Mouse (Mus musculus): Measurements from ENCODE around the gene Ugt1a6a. TPM values are rescaled to one million over a fixed set of nuclear protein-coding genes. Genes with fewer than 3 reads are reported as not detected.

Ugt1a6a gene
- total and polyA plus RNA-seq, 3 experiments = not detected

- Histone ChIP-seq H3K27ac (ENCODE audit: control insufficient read depth, low read depth, low read length) (no peak overlapping the region), H3K79me2 (ENCODE audit: control insufficient read depth, insufficient read depth, low read length, poor library complexity) (no peaks in the 10 kb centered on the region), H3K4me3 (ENCODE audit: control insufficient read depth in 1 of 2, insufficient read depth in 1 of 2, low read depth in 2 of 2, low read length in 2 of 2) (no peak overlapping the region), H3K36me3 (ENCODE audit: control insufficient read depth in 1 of 2, insufficient read depth in 2 of 2, low read length in 2 of 2) (no peaks in the 10 kb centered on the region), H3K9me3 (replicated peaks; ENCODE audit: insufficient read depth, low read length) (no peaks in the 10 kb centered on the region), H3K27me3 (ENCODE audit: control insufficient read depth in 1 of 2, insufficient read depth in 2 of 2, low read length in 2 of 2) (no peaks in the 10 kb centered on the region), H3K4me1 (ENCODE audit: control insufficient read depth in 1 of 2, insufficient read depth in 2 of 2, low read length in 2 of 2) (no peaks in the 10 kb centered on the region), H3K9ac (ENCODE audit: control insufficient read depth, low read depth, low read length, poor library complexity, severe bottlenecking) (no peak overlapping the region)
- TF ChIP-seq TCF12 (IDR thresholded peaks at IDR 0.05; ENCODE audit: low read depth, low read length) (no peak), MAZ (IDR thresholded peaks at IDR 0.05; ENCODE audit: low read depth, low read length) (no peak), ETS1 (IDR thresholded peaks at IDR 0.05; ENCODE audit: low read depth, low read length) (no peak), MXI1 (IDR thresholded peaks at IDR 0.05; ENCODE audit: low read depth, low read length) (no peak), GABPA (IDR thresholded peaks at IDR 0.05; ENCODE audit: low read depth, low read length) (no peak)
- no peak for DNase-seq (ENCODE audit: low read depth, low spot score)
Observed at GRCm38 (mm10) chr1:88192136-88192535, 57.5 kb downstream of the Ugt1a6a start.

DNA sequence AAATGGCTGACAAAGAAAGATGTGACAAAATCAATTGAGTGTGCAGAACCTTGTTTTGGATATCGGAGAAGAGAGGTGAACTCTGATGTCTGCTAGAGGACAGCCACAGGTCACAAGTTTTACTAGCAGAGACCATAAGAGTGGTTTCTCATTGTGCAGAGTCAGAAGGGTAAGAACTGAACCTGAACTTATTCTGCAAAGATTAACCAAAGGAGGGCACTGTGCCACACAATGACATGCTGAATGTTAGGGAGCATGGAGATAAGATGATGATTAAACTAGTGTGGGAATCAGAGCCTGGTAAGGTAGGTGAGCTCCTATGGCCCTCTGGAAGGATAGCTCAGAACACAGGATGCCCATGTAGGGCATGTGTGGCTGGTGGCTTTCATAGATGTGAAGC, 61.1 kb downstream of the Ugt1a6a start:
- TF ChIP-seq POLR2AphosphoS5 (IDR thresholded peaks at IDR 0.05; ENCODE audit: borderline replicate concordance, low read depth, low read length) = no peak
- no peak for TF ChIP-seq HCFC1 (IDR thresholded peaks at IDR 0.05; ENCODE audit: low read depth, low read length)
- no peaks in the 10 kb centered on the region for H3K36me3 ChIP-seq (ENCODE audit: control insufficient read depth in 1 of 2, insufficient read depth in 2 of 2, low read length in 2 of 2)
- no peak for DNase-seq (ENCODE audit: low read depth, low spot score)

DNA sequence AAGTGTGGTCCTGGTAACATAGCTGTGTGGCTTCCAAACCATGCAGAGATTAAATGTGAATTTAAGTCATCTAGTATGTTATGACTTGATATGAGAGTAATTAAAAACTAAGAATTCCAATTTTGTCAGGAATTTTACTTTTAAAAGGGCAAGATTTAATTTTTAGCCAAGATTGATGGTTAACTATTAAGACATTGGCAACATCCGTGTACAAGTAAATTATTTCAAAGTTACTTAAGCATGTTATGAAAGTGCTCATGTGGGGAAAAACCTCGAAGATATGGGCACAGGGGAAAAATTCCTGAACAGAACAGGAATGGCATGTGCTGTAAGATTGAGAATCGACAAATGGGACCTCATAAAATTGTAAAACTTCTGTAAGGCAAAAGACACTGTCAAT, 62.8 kb downstream of the Ugt1a6a start:
- no peak for DNase-seq (ENCODE audit: low read depth, low spot score)
- no peaks in the 10 kb centered on the region for H3K4me1 ChIP-seq (ENCODE audit: control insufficient read depth in 1 of 2, insufficient read depth in 2 of 2, low read length in 2 of 2)
- H3K79me2 ChIP-seq (ENCODE audit: control insufficient read depth, insufficient read depth, low read length, poor library complexity) = no peaks in the 10 kb centered on the region
- H3K27me3 ChIP-seq (ENCODE audit: control insufficient read depth in 1 of 2, insufficient read depth in 2 of 2, low read length in 2 of 2) = peaks cover 2 to 3% of the 10 kb centered on the region in 2 experiments; a peak in 2 of 4 replicates
- H3K9ac ChIP-seq (ENCODE audit: control insufficient read depth, low read depth, low read length, poor library complexity, severe bottlenecking) = no peak overlapping the region
- no peak overlapping the region for H3K4me3 ChIP-seq (ENCODE audit: control insufficient read depth in 1 of 2, insufficient read depth in 1 of 2, low read depth in 2 of 2, low read length in 2 of 2)
- no peak overlapping the region for H3K27ac ChIP-seq (ENCODE audit: control insufficient read depth, low read depth, low read length)
- no peaks in the 10 kb centered on the region for H3K36me3 ChIP-seq (ENCODE audit: control insufficient read depth in 1 of 2, insufficient read depth in 2 of 2, low read length in 2 of 2)
- TF ChIP-seq CHD1 (IDR thresholded peaks at IDR 0.05; ENCODE audit: low read depth, low read length) (no peak), USF2 (IDR thresholded peaks at IDR 0.05; ENCODE audit: borderline replicate concordance in 1 of 2, insufficient read depth in 1 of 2, low read depth in 1 of 2, low read length in 2 of 2) (no peak), E2F4 (IDR thresholded peaks at IDR 0.05; ENCODE audit: borderline replicate concordance, low read depth, low read length) (no peak), TAL1 (IDR thresholded peaks at IDR 0.05; ENCODE audit: low read length) (no peak), SIN3A (IDR thresholded peaks at IDR 0.05; ENCODE audit: low read length) (no peak), TBP (IDR thresholded peaks at IDR 0.05; ENCODE audit: low read depth, low read length) (no peak)
- no peaks in the 10 kb centered on the region for H3K9me3 ChIP-seq (replicated peaks; ENCODE audit: insufficient read depth, low read length)

More for the DNA sequence above, 61.1 kb downstream of the Ugt1a6a start:
- peaks cover 2 to 3% of the 10 kb centered on the region in 2 experiments; a peak in 2 of 4 replicates for H3K27me3 ChIP-seq (ENCODE audit: control insufficient read depth in 1 of 2, insufficient read depth in 2 of 2, low read length in 2 of 2)
- no peak overlapping the region for H3K9ac ChIP-seq (ENCODE audit: control insufficient read depth, low read depth, low read length, poor library complexity, severe bottlenecking)
- H3K27ac ChIP-seq (ENCODE audit: control insufficient read depth, low read depth, low read length) = no peak overlapping the region
- H3K4me3 ChIP-seq (ENCODE audit: control insufficient read depth in 1 of 2, insufficient read depth in 1 of 2, low read depth in 2 of 2, low read length in 2 of 2) = no peak overlapping the region
- H3K9me3 ChIP-seq (replicated peaks; ENCODE audit: insufficient read depth, low read length) = no peaks in the 10 kb centered on the region
- H3K79me2 ChIP-seq (ENCODE audit: control insufficient read depth, insufficient read depth, low read length, poor library complexity) = no peaks in the 10 kb centered on the region
- H3K4me1 ChIP-seq (ENCODE audit: control insufficient read depth in 1 of 2, insufficient read depth in 2 of 2, low read length in 2 of 2) = no peaks in the 10 kb centered on the region
